Mouse (Mus musculus): ENCODE results near the gene Zfp607b. TPM values are rescaled to one million over a fixed set of nuclear protein-coding genes. Genes with fewer than 3 reads are reported as not detected.

Gene Zfp607b
- total RNA-seq (2021) = under 1 TPM; 0.62 to 0.69 TPM

DNA sequence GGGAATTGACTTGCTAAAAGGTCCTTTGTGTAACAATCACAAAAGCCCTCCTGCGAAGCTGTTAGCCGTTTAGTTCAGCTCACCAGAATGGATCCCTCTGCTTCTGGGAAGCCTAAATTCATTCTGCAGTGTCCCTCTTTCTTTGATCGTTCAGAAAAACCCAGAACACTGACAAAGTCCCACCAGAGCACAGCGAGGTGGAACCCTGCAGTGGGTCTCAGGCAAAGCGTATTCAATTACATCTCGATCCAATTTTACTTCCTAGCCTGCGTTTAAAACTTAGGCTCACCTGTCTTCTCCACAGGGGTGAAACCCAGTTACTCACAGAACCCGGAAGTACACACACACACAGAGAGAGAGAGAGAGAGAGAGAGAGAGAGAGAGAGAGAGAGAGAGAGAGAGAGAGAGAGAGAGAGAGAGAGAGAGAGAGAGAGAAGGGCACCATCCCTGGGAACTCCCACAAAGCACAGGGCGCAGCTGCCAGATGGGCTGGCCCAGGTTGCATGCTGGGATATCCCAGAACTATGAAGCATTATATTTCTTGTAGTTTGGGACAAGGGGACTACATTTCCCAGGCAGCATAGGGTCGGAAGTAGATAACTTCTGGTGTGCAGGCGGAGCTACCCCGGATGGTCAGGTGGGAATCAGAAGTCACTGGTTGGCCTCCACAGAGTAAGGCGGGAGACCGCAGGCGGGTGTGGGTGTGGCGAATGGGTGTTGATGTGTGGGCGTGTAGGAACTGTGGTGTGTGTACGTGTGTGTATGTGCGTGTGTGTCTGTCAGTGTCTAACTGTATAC is at the start of gene Zfp607b:
TSS of gene Zfp607b (plus strand) at position 526 of the 798 bp plus-strand sequence.
- peak; percentile 94 to 95 for DNase-seq
- intact Hi-C loops (cut with DNase I) = loop anchor here (5.0 kb wide), 2 partner anchors 38 to 97 kb away; partner anchors contain the start of gene Akt2

DNA sequence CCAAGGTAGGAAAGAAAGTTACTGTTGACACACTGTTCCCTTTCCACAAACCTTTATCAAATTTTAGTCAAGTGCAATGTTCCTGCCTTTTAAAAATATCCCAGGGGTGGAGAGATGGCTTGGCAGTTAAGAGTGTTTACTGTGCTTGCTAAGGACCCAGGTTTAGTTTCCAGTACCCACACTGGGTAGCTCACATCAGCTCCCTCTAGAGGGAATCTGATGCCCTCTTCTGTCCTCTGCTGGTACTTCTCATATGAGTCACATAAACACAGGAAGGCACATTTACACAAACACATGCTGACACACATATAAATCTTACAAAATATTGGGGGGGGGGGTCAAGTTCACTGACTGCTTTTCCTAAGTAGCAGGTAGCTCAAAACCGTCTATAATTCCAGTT is 44.7 kb upstream of the Zfp607b start:
- intact Hi-C loops (cut with DNase I) = no loop called here
- DNase-seq = no peak

- intact Hi-C loops (cut with DNase I) = no loop called here
- DNase-seq = no peak
Measured at GRCm38 (mm10) chr7:27646516-27646915, 42.6 kb upstream of the Zfp607b start.

DNA sequence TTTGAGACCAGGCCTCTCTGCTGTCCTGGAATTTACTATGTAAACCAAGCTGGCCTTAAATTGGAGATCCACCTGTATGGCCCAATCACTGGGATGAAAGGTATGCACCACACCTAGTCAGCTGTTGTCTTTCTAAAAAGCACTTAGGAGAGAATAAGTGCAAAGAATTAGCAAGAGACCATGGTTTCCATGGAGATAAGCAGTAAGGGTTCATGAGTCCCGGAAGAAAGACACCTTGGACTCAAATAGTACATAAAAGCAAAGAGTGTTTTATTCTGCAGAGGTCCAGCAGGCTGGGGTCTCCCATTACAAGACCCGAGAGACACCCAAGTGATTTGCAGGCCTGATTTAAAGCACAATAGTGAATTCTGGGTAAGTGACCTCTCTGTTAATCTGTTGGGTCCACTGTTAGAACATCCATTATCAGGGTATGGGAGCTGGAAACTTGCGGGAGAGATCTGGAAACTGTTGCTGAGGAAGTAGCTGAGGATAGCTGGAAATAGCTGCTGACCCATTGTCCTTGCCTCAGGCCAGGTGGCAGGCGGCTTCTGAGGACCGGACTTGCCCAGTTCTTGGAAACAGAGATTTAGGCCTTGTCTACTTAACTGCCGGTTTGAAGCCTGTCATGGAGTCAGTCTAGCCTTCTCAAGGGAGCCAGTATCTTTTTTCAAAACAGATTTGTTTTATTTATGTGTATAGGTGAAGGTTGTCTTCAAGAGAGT is 41.7 kb upstream of the Zfp607b start:
- intact Hi-C loops (cut with DNase I) = no loop called here

DNA sequence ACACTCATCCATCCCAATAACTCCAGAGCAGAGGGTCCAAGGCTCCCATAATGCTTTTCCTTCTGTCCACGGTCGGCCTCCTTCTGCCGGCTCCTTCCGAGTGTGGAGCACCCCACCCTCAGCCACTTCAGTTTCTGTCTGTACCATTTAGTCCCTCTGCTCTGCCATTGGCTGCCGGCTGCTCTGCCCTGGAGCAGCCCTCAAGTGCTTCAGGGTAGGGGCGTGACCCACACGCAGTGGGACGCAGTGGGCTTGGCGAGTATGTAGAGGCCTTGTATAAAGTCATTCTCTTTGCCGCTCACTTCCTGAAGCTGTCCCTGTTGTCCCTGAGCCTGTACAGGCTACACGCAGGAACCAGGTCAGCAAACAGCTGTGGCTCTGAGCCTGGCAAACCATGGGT is 39.4 kb upstream of the Zfp607b start:
- intact Hi-C loops (cut with DNase I) = no loop called here
- DNase-seq = no peak

More for the DNA sequence above, 41.7 kb upstream of the Zfp607b start:
- no peak for DNase-seq

- peak; percentile 74 to 86 for DNase-seq
- intact Hi-C loops (cut with DNase I) = loop anchor here (1.0 kb wide), 2 partner anchors 34 to 74 kb away; no protein-coding TSS in a partner anchor
Measured at GRCm38 (mm10) chr7:27650949-27651348, 38.2 kb upstream of the Zfp607b start.

- DNase-seq = peak; percentile 52 to 69
- intact Hi-C loops (cut with DNase I) = no loop called here
Measured at GRCm38 (mm10) chr7:27653681-27654437, 35.3 kb upstream of the Zfp607b start, which contains the start of gene Ttc9b. TSS of gene Ttc9b (plus strand) at chr7:27653915.

DNA sequence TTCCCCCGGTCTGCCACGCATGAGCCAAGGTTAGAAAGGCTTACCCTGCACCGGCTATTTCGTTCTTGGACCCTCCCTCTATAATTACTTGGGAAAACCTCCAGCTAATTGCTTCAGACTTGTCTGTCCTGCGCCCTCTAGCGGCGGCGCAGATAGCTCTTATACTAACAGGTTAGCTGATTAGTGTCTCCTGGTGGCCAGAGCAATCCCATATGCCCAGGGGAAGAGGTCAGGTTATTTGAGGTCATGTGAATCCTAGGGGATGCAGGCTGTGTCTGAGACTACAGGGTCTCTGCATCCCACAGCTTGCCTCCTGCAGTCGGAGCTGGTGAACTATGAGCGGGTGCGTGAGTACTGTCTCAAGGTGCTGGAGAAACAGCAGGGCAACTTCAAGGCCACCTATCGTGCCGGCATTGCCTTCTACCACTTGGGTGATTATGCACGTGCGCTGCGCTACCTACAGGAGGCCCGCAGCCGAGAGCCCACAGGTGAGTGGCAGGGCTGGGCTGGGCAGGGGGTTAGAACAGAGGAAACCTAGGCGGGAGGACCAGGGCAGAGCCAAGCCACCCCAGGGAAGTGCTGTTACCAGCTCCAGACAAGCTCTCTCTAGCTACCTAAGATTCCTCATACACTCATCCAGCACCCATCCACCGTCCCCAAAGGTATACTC is 34.4 kb upstream of the Zfp607b start:
- intact Hi-C loops (cut with DNase I) = no loop called here
- no peak for DNase-seq

GRCm38 (mm10) chr7:27655545-27655944 is 33.6 kb upstream of the Zfp607b start:
- intact Hi-C loops (cut with DNase I) = no loop called here
- DNase-seq = no peak

DNA sequence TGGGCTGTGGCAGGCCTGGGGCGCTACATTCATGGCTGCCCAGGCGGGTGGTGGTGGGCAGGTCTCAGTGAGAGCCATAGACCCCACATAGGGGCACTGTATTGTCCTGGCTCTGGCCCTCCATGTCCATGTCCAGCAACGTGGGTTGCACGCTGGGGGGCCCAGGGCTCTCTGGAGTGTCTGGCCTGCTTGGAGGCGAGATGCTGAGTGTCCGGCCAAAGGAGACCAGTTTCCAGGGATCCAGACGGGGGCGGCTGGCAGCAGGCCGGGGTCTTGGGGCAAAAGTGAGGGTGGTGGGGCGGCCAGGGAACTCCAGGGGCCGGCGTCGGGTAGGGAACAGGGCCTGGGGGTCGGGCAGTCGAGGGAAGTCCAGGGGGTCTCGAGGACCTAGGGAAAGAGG is 32.5 kb upstream of the Zfp607b start:
- intact Hi-C loops (cut with DNase I) = no loop called here

GRCm38 (mm10) chr7:27657824-27658395 is 31.2 kb upstream of the Zfp607b start:
- DNase-seq = no peak
- intact Hi-C loops (cut with DNase I) = no loop called here

More for the DNA sequence above, 32.5 kb upstream of the Zfp607b start:
- no peak for DNase-seq

- intact Hi-C loops (cut with DNase I) = no loop called here
Measured at GRCm38 (mm10) chr7:27658712-27659663, 30.2 kb upstream of the Zfp607b start.

DNA sequence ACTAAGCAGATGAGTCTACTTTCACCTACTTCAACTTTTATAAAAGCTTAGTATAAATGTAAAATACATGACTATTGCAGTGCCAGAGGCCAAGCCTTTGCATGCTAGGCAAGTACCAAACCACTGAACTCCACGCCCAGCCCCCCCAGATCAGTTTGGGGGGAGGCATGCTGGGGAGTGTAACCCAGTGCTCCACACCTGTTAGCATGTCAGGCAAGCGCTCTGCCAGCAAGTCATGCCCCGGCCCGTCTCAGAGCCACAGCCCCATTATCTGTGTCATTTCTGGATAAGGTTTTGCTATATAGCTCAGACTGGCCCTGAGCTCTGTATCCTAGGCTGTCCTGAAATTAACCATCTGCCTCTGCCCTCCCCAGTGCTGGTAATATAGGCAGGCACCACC is 27.1 kb upstream of the Zfp607b start:
- no peak for DNase-seq

More at GRCm38 (mm10) chr7:27658712-27659663, 30.2 kb upstream of the Zfp607b start:
- no peak for DNase-seq

DNA sequence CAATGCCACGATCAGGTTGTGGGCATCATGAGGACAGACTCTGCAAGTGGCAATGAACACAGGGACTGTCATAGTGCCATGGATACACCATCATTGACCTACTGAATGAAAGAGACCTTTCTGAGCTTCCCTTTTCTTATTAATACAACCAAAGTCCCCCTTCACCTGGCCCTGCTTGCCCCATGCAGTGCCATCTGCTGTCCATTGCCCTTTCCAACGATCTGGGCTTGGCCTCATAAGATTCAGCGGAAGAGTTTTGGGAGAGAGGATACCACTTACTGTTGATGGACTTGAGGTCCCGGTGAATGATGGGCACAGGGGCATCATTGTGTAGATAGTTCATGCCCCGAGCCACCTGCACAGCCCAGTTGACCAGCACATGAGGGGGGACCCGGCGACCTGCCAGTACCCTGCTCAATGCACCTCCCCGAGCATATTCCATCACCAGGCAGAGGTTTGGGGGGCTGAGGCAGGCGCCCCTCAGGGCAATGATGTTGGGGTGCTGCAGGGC is 16.0 kb upstream of the Zfp607b start:
- intact Hi-C loops (cut with DNase I) = no loop called here
- no peak for DNase-seq

More for the DNA sequence above, 27.1 kb upstream of the Zfp607b start:
- intact Hi-C loops (cut with DNase I) = no loop called here

GRCm38 (mm10) chr7:27673575-27674131 is 15.5 kb upstream of the Zfp607b start:
- intact Hi-C loops (cut with DNase I) = no loop called here

DNA sequence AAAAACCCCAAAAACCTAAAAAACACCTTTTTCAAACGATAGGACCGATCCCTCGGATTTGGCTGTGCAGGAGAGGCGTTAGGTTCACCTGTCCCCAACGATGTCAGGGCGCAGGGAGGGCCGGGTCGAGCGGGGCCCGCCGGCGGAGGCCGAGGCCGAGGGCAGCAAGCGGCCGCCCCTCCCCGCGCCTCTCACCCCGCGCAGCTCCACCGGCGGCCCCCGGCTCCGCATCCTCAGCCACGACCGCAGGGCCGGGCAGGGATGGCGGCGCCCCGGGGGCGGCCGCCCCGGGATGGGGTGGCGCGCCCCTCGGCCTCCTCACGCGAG is 15.0 kb upstream of the Zfp607b start:
- DNase-seq = no peak
- intact Hi-C loops (cut with DNase I) = no loop called here

More at GRCm38 (mm10) chr7:27673575-27674131, 15.5 kb upstream of the Zfp607b start:
- peak; percentile 18 to 37 for DNase-seq

DNA sequence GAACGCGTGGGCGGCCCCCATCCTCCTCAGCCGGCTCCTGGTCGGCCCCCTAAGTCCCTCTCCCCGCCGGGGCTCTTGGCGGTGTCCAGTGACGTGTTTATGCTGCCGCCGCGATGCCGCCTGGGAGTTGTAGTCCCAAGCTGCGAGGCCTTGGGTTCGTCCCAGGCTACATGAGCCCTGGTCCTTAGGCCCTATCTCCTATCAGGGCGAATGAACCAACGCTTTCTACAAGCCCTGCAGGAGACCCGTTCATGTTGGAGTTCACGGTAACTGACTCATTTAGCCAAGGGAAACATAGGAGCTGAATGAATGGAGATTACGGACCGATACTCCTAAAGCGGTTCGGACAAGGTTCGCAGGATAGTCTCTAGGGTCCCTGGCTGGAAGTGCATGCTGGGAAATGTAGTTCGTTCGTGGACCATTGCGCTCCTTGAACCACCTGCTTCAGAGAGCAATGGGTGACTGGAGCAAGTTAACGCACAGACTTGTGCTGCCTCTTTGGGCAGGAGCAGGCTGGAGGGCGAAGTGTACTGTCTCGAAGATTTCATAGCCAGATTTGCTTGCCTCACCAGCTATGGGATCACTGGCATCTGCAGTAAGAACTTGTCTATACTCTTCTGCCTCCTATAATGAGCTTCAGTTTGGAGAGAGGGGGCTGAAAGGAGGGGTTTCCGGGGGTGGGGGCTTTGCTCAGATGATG is 14.5 kb upstream of the Zfp607b start, which contains the start of gene Map3k10:
TSS of gene Map3k10 (minus strand) at position 77 of the 700 bp plus-strand sequence.
- intact Hi-C loops (cut with DNase I) = no loop called here
- peak; percentile 96 for DNase-seq

GRCm38 (mm10) chr7:27675222-27675612 is 13.9 kb upstream of the Zfp607b start:
- no peak for DNase-seq
- intact Hi-C loops (cut with DNase I) = no loop called here
